Mouse (Mus musculus): ENCODE measurements around the gene Mdfi. TPM values are rescaled to one million over a fixed set of nuclear protein-coding genes. Genes with fewer than 3 reads are reported as not detected.

The Mdfi gene
- total RNA-seq, 4 experiments from 2014 or later = 1.7 to 2.2 (median 1.9) TPM

DNA sequence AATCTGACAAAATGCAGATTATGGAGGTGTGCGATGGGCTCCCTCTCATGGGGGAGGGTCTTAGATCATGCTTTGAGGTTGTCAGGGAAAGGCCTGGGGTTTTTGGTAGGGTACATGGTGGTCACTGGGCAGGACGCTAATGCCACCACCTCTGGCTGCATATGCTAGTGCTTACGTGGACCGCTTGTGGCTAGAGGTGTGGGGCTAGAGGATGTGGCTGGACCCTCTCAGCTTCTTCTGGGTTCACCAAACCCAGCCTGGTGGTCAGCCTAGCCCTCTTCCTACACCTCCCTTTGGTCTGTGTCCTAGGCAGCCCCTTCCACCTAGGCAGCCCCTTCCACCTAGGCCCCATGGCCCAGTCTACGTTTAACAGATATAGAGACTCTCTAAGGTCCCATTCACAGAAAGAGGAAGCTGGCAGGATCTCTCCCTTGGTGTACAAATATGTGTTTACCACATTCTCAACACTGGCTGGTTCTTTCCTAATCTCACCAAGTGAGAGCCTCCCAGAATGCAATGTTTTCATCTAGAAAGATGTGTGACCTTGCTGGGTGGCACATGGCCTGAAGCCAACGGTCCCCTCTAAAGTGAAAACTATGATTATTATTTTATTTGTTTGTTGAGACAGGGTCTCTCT is 68.0 kb downstream of the Mdfi start:
- DNase-seq (ENCODE audit: low spot score) = no peak

- DNase-seq (ENCODE audit: low spot score) = no peak
These were observed 68.5 kb downstream of the Mdfi start for GRCm38 (mm10) chr17:47765986-47766385.

Other genes starting within 250 kb of the Mdfi start
- 10 to 100 TPM; 14.2 to 16.9 (median 15.9) TPM for gene Bysl, start 223.2 kb downstream of the Mdfi start, total RNA-seq (2022)
- 10 to 100 TPM; 15.7 to 19.9 (median 18.1) TPM for gene Med20, start 223.1 kb downstream of the Mdfi start, total RNA-seq (2022)
- gene Gm20517, start 223.1 kb downstream of the Mdfi start, total RNA-seq (2022) = 1 to 10 TPM in 3 of 4 experiments, under 1 TPM in 1; 0.35 to 5.1 (median 2.0) TPM
- 1 to 10 TPM; 3.4 to 4.6 (median 3.7) TPM for gene Usp49, start 204.0 kb downstream of the Mdfi start, total RNA-seq (2022)
- gene Tomm6, start 146.3 kb downstream of the Mdfi start, total RNA-seq (2022) = 100 to 1,000 TPM; 103 to 121 (median 114) TPM
- gene Frs3, start 145.7 kb downstream of the Mdfi start, total RNA-seq (2022) = 1 to 10 TPM; 4.8 to 7.5 (median 4.9) TPM
- under 1 TPM; 0.31 to 0.68 (median 0.48) TPM for gene Gm21981, start 140.2 kb downstream of the Mdfi start, total RNA-seq (2022)
- 1 to 10 TPM; 3.0 to 5.6 (median 3.7) TPM for gene Prickle4, start 140.0 kb downstream of the Mdfi start, total RNA-seq (2022)
- gene Pgc, start 107.8 kb downstream of the Mdfi start, total RNA-seq (2022) = not detected
- 10 to 100 TPM; 36.9 to 42.6 (median 39.1) TPM for gene Tfeb, start 97.7 kb downstream of the Mdfi start, total RNA-seq (2022)
- gene Foxp4, start 90.0 kb upstream of the Mdfi start, total RNA-seq (2022) = 10 to 100 TPM; 10.2 to 12.7 (median 10.5) TPM
- gene 1700122O11Rik, start 203.6 kb upstream of the Mdfi start, total RNA-seq (2022) = not detected

Measured in heart, adult 8-10 months (tissue).